Mouse (Mus musculus): ENCODE measurements around the gene Clk1.
"Not testable (repeated sequence)": the region's sequence is repeated elsewhere in the genome, so short reads cannot be mapped to it uniquely, and the experiment has no call there.

Gene Clk1

DNA sequence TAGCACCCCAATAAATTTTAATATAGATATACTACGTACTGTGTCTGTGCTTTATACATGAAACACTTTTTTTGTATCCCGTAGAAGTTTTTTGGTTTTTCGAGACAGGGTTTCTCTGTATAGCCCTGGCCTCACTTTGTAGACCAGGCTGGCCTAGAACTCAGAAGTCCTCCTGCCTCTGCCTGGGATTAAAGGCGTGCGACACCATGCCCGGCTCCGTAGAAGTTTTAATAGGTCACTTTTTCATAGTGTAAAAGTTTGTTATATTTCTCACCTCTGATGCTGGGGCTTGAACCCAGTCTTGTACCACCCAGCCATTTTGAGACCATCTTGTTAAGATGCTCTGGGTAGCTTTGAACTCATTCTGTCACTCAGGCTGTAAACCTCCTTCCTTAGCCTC, 16.5 kb downstream of the Clk1 start:
- DNase-seq (ENCODE audit: low read depth, low spot score): no peak

DNA sequence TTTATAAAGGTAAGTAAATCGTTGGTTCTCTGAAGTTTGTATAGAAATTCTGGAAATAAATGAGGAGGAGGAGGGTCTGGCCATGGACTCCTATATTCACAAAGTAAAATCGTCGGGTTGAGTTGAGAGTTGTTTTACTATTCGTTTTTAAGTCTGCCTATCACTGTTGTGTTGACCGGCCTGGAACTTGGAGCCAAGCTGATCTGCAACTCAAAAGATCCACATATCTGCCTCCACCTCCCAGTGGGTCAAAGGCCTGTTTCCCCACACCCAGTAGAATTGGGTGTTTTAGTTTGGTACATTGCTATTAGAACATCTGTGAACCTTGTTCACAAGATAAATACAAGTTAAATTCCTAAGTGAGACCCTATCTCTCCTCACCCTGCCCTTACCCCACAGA, 20.1 kb downstream of the Clk1 start:
- DNase-seq (ENCODE audit: low read depth, low spot score): no peak

DNA sequence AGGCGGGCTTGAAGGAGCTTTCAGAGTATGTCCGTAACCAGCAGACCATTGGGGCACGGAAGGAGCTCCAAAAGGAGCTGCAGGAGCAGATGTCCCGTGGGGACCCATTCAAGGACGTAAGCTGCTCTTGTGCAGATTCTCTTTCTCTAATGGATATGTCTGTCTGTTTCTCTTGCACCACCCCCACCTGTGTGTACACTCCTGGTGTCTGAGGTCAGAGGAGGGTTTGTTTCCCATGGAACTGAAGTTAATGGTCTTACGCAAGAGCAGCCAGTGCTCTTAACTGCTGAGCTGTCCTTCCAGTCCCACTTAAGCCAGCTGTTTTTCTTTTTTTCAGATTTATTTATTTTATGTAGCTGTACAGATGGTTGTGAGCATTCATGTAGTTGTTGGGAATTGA, 22.5 kb downstream of the Clk1 start:
- DNase-seq (ENCODE audit: low read depth, low spot score): no peak

DNA sequence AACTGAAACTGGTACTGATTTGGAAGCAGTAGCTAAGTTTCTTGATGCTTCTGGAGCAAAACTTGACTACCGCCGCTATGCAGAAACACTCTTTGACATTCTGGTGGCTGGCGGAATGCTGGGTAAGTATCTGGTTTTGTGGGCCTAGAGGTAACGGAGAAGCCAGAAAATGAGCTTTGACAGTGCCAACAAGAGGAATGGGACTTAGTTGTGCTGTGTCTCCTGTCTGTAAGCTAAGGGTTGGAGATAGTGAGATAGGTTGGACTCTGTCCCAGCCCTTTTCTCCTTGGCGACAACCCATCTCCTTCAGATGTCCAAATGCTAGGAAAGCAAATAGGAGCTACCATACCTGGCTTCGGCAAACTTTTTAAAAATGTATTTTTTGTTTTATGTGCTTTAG, 26.1 kb downstream of the Clk1 start:
- DNase-seq (ENCODE audit: low read depth, low spot score): no peak

DNA sequence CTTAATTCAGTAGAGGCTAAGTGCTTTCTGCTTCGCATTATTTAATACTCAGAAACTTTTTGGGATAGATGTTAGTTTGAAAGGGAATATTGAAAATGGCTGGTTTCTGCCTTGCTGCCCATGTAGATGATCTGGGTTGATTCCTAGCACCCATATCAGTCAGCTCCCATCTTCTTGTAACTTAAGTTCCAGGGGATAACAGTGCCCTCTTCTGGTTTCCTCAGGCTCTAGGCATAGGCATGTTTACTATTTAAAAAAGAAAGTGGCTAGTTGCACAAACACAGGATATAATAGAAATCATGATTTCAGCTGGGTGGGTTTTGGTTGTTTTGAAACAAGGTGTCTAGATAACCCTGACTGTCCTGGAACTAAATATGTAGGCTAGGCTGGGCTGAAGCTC, 27.7 kb downstream of the Clk1 start:
- DNase-seq (ENCODE audit: low read depth, low spot score): no peak

DNA sequence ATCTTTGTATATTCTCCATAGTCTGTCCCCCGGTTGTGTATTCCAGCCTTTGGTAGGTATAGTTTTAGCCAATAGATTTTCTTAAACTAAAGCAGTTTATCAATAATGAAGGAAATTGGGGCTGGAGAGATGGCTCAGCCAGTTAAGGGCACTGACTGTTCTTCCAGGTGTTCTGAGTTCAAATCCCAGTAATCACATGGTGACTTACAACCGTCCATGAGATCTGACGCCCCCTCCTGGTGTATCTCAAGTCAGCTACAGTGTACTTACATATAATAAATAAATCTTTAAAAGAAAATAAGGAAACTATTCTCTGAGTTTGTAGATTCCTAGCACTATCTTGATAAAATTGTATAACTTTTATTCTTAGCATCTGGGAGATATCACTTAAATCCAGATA, 28.5 kb downstream of the Clk1 start:
- no peak for DNase-seq (ENCODE audit: low read depth, low spot score)

DNA sequence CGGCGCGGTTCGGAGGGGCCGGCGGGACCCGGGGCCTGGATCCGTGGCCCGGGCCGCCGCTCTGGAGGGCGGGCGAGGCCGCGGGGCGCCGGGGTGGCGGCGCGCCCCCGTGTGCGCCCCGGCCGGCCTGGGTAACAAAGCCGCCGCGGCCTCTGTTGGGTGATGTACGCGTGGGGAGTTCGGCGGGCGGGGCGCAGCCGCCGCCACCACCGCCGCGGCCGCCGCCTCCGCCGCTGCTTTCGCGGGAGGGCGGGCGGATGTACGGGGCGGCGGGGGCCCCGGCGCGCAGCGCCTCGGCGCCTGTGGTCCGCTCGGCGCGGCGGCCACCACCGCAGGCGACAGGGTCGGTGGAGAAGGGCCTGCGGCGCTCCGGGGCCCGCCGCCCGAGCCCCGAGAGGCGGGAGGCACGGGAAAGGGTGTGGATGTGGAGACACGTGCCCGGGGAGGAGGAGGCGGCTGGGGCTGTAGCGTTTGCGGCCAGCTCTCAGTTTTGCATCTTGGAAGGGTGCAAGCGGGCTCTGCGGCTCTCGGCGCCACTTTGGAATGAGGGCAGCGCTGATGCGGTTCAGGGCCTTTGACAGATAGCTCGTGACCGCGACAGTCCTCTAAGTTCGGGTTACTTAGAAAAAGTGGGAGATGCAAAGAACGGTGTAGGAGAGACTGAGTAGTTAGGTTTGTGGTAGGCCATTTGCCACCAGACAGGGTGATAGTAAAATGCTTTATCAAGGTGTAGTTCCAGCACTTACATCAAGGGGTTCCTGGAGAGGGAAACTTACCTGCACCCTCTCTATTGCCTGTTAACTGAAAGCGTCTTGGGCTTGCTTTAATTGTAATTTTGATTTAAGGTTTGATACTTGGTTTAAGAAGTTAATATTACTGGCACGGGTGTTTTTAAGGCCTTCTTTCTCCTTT, 30.3 kb downstream of the Clk1 start:
- no peak for DNase-seq (ENCODE audit: low read depth, low spot score)

DNA sequence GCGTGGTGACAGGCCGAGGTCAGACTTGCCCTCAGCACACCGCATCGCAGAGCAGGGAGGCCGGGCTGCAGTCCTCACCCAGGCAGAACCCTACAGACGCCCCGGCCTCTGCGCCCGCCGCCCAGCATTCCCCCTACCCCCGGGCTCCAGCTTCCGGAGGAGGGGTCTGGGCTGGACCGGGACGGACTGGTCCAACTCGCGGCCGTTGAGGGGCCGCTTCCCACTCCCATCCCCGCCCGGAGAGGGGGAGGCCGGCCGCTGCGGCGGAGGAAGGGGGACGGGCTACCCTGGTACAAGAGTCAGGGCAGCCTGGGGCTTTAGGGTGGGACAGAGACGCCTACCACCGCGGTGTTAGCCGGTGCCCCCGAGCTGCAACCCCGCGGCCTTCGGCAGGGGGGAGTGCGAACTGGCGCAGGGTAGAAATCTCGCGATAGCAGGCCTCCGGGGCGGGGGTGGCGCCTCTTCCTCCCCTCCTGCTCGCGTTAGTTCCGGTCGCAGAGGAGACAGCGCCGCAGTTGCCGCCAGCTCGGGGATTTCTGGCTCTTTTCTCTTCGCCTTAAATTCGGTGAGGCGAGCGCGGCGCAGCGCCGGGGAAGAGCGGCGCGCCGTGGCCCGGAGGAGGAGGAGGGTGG, 31.1 kb downstream of the Clk1 start, which contains the start of gene Bzw1:
TSS of gene Bzw1 (plus strand) at position 247 of the 632 bp plus-strand sequence.
- DNase-seq (ENCODE audit: low read depth, low spot score): peak; percentile 90

DNA sequence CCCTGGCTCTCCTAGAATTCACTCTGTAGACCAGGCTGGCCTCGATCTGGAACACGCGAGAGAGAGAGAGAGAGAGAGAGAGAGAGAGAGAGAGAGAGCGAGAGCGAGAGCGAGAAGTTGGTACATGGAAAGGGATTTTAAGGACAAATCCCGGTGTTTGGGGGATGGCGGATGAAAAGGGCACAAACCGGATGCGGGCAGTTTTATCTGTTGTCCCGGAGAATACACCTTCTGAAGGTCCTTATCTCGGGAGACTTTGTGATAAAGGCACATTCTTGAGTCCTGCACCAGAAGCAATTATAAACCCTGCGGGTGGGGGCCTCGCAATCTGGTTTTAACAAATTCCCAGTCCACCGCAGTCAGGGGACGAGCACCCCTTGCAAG, 31.6 kb downstream of the Clk1 start:
- peak; percentile 26 for DNase-seq (ENCODE audit: low read depth, low spot score)

DNA sequence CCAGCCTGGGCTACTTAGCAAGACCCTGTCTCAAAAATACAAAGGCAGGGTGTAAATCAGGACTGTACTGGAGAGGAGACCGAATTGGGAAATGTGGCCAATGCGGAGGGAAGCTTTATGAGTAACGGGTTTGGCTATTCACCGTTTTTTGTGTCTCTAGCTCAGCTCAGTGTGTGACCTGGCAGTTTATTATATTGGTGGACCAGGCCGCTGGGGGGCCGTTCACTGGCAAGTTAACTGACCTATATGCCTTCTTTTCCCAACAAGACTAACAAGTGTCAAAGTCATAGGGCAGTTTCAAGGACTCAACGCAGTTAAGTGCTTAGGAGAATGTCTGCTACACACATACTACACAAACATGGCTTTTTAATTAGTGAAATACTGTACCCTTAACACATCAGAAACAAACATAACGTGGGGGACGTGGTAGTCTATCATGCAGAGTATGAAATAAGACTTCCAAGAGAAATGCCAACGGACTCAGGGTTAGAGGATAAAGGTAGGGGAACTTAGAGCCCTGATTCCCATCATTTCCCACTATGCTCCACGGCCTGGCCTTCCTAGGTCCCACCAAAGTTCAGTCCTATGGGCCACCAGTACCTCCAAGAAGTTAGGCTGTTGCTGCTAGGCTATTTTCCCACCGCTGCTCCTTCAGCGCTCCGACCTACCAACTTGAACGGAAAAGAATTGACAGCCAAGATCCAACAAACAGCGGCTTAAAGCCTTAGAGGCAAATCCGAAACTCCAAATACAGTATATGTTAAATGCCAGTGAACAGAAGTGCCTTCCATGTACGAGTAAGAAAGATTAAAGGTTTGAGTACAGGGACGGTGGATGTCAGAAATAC, 32.2 kb downstream of the Clk1 start:
- DNase-seq (ENCODE audit: low read depth, low spot score): no peak

DNA sequence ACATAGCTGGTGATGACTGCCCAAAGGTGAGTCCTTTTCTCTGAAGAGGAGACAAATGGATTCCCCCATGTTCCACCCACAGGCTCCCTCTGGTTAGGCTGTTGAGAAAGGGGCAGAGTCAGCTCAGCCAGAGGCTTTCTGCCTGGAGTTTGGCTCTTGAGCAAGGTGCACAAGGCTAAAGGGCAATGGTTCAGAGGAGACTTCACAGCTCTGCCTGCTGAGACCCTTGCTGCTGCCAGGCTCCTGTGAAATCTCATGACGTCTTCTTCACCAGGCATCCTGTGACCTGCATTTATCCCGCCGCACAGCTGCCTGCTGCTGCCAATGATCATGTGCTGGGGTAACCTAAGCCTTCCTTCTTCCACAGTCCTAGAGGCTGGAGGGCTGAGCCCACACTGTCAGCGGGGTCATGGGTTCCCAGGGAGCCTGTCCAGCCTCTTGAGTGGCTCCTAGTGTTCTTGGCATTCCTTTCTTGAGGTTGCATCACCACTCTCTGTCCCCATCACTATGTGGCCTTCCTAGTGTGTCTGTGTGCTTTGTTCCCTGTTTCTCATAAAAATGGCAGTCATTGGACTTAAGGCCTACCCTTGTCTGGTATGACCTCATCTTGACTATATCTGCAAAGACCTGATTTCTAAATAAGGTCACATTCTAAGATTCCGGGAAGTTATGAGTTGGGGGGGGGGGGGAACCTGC, 41.1 kb downstream of the Clk1 start:
- DNase-seq (ENCODE audit: low read depth, low spot score): no peak

DNA sequence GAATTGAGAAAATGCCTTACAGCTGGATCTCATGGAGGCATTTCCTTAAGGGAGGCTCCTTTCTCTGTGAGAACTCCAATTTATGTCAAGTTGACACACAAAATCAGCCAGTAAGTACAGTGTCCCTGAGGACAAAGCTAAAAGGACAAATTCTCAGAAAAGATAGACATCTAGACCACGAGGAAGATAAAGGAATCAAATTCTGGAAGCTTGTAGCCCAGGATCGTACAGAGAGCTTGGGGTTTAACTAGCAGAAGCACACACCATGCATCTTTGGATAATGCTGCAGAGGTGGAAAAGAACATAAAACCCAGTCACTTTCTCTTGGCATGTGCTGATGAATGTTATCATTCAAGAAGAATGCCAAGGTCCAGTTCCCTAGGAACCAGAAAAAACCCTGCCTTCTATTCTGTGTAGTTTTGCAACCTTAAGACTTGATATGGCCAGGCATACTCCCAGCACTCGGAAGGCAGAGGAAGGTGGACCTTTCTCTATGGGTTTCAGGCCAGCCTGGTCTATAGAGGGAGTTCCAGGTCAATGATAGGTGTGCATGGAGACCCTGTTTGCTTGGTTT, 48.2 kb downstream of the Clk1 start:
- no peak for DNase-seq (ENCODE audit: low read depth, low spot score)

DNA sequence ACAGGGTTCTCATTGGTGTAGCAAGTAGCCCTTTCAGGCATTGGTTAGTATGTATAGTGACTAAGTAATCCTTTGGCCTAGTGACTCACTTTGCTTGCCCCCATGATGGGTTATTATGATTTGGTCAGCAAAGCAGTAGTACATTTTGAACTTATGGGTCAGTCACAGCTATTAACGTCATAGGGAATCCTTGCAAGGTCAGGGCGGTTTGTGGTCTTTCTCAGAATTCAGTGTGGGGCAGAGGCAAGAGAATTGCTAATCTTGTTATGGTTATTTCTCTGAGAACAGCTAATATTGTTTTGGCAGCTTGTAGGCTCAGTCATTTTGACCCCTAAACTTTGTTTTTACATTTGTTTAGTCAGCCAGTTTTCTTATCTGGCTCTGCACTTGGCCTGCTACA, 49.6 kb downstream of the Clk1 start:
- DNase-seq (ENCODE audit: low read depth, low spot score): not testable (repeated sequence)

DNA sequence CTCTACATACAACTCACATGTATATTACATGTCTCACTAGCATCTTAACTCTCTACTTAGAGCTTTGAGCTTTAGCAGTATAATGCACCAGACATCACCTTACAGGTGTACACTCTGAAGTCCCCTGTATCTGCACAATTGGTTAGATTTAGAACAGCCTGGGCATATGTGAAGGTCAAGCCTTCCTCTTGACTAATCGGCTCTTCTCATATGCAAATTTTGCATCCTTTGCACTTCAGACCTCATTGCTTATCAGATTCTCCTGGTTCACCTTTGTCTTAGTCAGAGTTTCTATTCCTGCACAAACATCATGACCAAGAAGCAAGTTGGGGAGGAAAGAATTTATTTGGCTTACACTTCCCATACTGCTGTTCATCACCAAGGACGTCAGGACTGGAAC, 54.1 kb downstream of the Clk1 start:
- no peak for DNase-seq (ENCODE audit: low read depth, low spot score)

DNA sequence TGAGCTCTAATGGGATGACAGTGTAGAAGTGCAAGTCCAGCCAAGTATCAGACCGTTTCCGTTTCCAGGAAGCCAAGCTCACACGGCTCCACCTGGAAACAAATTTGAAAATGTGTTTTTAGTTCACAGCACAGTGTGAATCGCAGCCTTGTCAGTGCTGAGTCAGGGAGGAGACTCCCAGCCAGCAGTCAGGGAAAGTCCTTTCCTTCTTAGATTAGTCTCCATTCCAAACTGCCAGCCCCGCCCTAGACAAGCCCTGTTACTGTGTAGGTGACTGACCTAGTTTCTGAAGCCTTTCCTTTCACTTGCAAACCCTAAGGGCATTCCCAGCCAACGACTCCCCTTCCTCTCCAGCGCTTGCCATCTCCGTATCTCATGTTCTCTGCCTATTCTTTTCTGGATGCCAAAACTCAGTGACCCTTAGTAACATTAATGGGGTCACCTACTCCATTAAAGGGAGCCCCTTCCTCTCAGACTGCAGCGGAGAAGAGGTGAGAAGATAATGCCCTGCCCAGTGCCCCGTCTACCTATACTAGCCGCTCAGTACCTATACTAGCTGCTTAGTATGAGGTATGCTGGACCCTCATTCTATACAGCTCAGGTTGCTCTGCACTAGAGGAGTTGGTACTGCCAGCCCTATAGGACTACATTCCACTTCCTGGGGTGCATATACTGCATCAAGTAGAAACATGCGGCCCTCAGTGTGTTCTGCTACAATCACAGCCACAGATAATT, 57.0 kb downstream of the Clk1 start:
- no peak for DNase-seq (ENCODE audit: low read depth, low spot score)

DNA sequence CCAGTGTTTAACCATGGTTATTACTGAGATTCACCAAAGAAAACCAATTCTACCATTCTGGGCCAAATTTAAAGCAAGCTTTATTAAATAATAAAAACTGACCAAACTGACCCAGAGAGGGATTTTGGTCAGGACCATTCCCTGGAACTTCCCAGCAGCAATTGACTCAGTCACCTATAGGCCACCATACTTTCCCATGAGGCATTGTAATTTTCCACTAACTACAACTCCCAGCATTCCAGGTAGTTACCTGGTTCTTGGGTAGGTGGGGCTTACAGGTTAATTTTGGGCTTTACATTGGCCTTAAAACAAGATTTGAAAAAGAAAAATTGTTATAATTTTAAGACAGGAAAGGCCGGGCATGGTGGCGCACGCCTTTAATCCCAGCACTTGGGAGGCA, 58.0 kb downstream of the Clk1 start:
- DNase-seq (ENCODE audit: low read depth, low spot score): no peak

DNA sequence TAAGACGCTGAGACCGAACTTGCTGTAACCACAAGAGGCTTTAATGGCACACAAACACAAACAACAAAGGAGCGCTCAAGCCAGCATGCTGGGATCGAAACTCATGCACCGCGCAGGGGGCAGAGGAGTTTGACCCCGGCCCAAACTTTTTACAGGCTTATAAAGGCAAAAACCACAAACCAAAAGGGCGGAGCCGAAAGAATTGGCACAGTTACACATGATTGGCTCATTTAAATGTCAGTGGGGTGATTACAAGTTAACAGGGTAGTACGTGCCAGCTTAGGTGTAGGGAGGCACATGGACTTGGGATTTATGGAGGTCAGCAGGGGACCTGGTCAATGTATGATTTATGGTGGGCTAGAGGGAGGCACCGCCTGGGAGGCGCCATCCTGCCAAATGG, 59.3 kb downstream of the Clk1 start:
- DNase-seq (ENCODE audit: low read depth, low spot score): no peak

DNA sequence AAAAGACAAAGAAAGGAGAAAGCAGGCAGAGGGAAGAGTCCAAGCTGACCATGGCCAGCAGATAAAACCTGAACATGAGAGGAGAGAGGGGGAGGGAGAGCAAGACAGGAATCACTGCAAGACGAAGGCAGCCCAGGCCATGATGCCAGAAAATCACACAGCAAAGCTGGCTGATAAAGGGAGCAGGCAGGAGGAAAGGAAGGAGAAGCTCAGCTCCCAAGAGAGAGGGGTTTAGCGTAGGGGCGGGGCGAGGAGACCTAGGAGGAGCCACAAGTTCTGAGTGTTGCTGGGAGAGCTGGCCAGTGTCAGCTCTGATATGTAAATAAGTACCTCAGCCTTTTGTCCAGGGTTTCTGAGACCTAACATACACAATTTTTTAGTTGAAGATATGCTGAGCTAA, 61.6 kb downstream of the Clk1 start:
- no peak for DNase-seq (ENCODE audit: low read depth, low spot score)
